Mouse (Mus musculus) bone marrow macrophage, adult 2 months (primary cell): ENCODE measurements around the gene Parn.

Experiments used
- CTCF ChIP-seq: IDR thresholded peaks from 2 replicates; pipeline ENCODE4 v1.5.1; 2012; ENCODE audit warnings: low read depth, mild to moderate bottlenecking, low read length, moderate library complexity
- POLR2A ChIP-seq: IDR thresholded peaks from 2 replicates; pipeline ENCODE4 v1.6.1; 2012; ENCODE audit warnings: mild to moderate bottlenecking, low read depth, low read length, borderline replicate concordance

GRCm38 (mm10) chr16:13612571-13612970 lies 55.4 kb downstream of the Parn start:
- no peak for TF ChIP-seq POLR2A
- TF ChIP-seq CTCF, result no peak
